Mouse (Mus musculus): ENCODE measurements around the gene Pi4k2a. TPM values are rescaled to one million over a fixed set of nuclear protein-coding genes. Genes with fewer than 3 reads are reported as not detected.

Pi4k2a gene
- polyA plus RNA-seq, 1 experiment from 2014 or later, result 7.0 TPM

Other genes starting within 250 kb of the Pi4k2a start
- 1.7 and 3.0 TPM in 2 replicates for gene Frat2, start 242.3 kb upstream of the Pi4k2a start, polyA plus RNA-seq (2015; fragmentation: Nextera tagmentation; extraction: Ambion mirVana)
- gene Rrp12, start 194.3 kb upstream of the Pi4k2a start, polyA plus RNA-seq (2015; fragmentation: Nextera tagmentation; extraction: Ambion mirVana), result 15.4 and 15.9 TPM in 2 replicates
- 706 and 744 TPM in 2 replicates for gene Pgam1, start 178.5 kb upstream of the Pi4k2a start, polyA plus RNA-seq (2015; fragmentation: Nextera tagmentation; extraction: Ambion mirVana)
- gene Exosc1, start 157.0 kb upstream of the Pi4k2a start, polyA plus RNA-seq (2015; fragmentation: Nextera tagmentation; extraction: Ambion mirVana), result 63.0 and 64.4 TPM in 2 replicates
- 76.2 and 76.6 TPM in 2 replicates for gene Zdhhc16, start 157.0 kb upstream of the Pi4k2a start, polyA plus RNA-seq (2015; fragmentation: Nextera tagmentation; extraction: Ambion mirVana)
- gene Mms19, start 109.3 kb upstream of the Pi4k2a start, polyA plus RNA-seq (2015; fragmentation: Nextera tagmentation; extraction: Ambion mirVana), result 27.6 and 31.5 TPM in 2 replicates
- gene Ubtd1, start 108.7 kb upstream of the Pi4k2a start, polyA plus RNA-seq (2015; fragmentation: Nextera tagmentation; extraction: Ambion mirVana), result 13.4 and 14.8 TPM in 2 replicates
- 0.84 TPM in 1 of 2 replicates, not detected in the other for gene Ankrd2, start 54.5 kb upstream of the Pi4k2a start, polyA plus RNA-seq (2015; fragmentation: Nextera tagmentation; extraction: Ambion mirVana)
- gene Hoga1, start 44.9 kb upstream of the Pi4k2a start, polyA plus RNA-seq (2015; fragmentation: Nextera tagmentation; extraction: Ambion mirVana), result 3.5 and 3.6 TPM in 2 replicates
- not detected in 2 replicates for gene 4933411K16Rik, start 38.2 kb upstream of the Pi4k2a start, polyA plus RNA-seq (2015; fragmentation: Nextera tagmentation; extraction: Ambion mirVana)
- gene Morn4, start 4.1 kb upstream of the Pi4k2a start, polyA plus RNA-seq (2015; fragmentation: Nextera tagmentation; extraction: Ambion mirVana), result 15.3 and 16.0 TPM in 2 replicates
- gene Avpi1, start 38.6 kb downstream of the Pi4k2a start, polyA plus RNA-seq (2015; fragmentation: Nextera tagmentation; extraction: Ambion mirVana), result 52.4 and 63.5 TPM in 2 replicates
- gene Marveld1, start 56.9 kb downstream of the Pi4k2a start, polyA plus RNA-seq (2015; fragmentation: Nextera tagmentation; extraction: Ambion mirVana), result 8.7 and 8.9 TPM in 2 replicates
- 23.8 and 24.5 TPM in 2 replicates for gene Zfyve27, start 73.5 kb downstream of the Pi4k2a start, polyA plus RNA-seq (2015; fragmentation: Nextera tagmentation; extraction: Ambion mirVana)
- gene Sfrp5, start 111.8 kb downstream of the Pi4k2a start, polyA plus RNA-seq (2015; fragmentation: Nextera tagmentation; extraction: Ambion mirVana), result 6.7 and 6.9 TPM in 2 replicates
- gene Golga7b, start 157.1 kb downstream of the Pi4k2a start, polyA plus RNA-seq (2015; fragmentation: Nextera tagmentation; extraction: Ambion mirVana), result 1.1 and 1.2 TPM in 2 replicates